Mouse (Mus musculus) forebrain, embryonic 11.5 days (tissue): ENCODE measurements around the gene Agpat2. TPM values are rescaled to one million over a fixed set of nuclear protein-coding genes. Genes with fewer than 3 reads are reported as not detected.

Experiments
- ATAC-seq: fragments of 200-750 bp; cut with Nextera tagmentation; replicated peaks from 2 replicates; pipeline ENCODE4 v1.8.0; 2017; ENCODE audit warnings: moderate TSS enrichment; ENCODE audit not compliant: low FRiP score
- DNase-seq: peaks from one replicate; pipeline ENCODE4 v3.0.0-alpha.2; 2017; ENCODE audit warnings: low spot score
- H3K27ac ChIP-seq: fragments of 300-500 bp; sonication (generic); 2 replicates; pipeline ENCODE4 v1.5.1; 2014; ENCODE audit warnings: low read depth, low read length
- H3K27me3 ChIP-seq: fragments of 300-500 bp; sonication (generic); 2 replicates; pipeline ENCODE4 v1.6.1; 2014; ENCODE audit warnings: mild to moderate bottlenecking, low read length, mixed read lengths; ENCODE audit not compliant: control insufficient read depth, insufficient read depth
- H3K36me3 ChIP-seq: fragments of 300-500 bp; sonication (generic); 2 replicates; pipeline ENCODE4 v1.6.1; 2014; ENCODE audit warnings: mild to moderate bottlenecking, low read length, moderate library complexity, mixed read lengths; ENCODE audit not compliant: control insufficient read depth, insufficient read depth
- H3K4me1 ChIP-seq: fragments of 300-500 bp; sonication (generic); replicated peaks from 2 replicates; pipeline ENCODE4 v1.6.1; 2014; ENCODE audit warnings: low read length, mixed read lengths; ENCODE audit not compliant: control insufficient read depth, insufficient read depth
- H3K4me2 ChIP-seq: fragments of 300-500 bp; sonication (generic); 2 replicates; pipeline ENCODE4 v1.6.1; 2014; ENCODE audit warnings: low read depth, mild to moderate bottlenecking, low read length, moderate library complexity, mixed read lengths; ENCODE audit not compliant: severe bottlenecking
- H3K4me3 ChIP-seq: fragments of 300-500 bp; sonication (generic); 2 replicates; pipeline ENCODE4 v1.5.1; 2014; ENCODE audit warnings: low read depth, low read length
- H3K9ac ChIP-seq: fragments of 300-500 bp; sonication (generic); 2 replicates; pipeline ENCODE4 v1.6.1; 2014; ENCODE audit warnings: low read length
- H3K9me3 ChIP-seq: fragments of 300-500 bp; sonication (generic); 2 replicates; pipeline ENCODE4 v1.6.1; 2016; ENCODE audit warnings: low read length, mixed read lengths; ENCODE audit not compliant: control insufficient read depth
- WGBS: fragments of 180-500 bp; shearing (Covaris S2); extraction: QIAGEN DNeasy Blood & Tissue Kit; methylation state at CpG from one replicate; pipeline ENCODE4 v1.1.7; 2014; 5-methylcytosine and 5-hydroxymethylcytosine counted together
- polyA plus RNA-seq: library from polyadenylated mRNA; unstranded; fragments of >200 nt; fragmentation: Nextera tagmentation; extraction: Ambion mirVana; gene quantifications from 2 replicates; pipeline ENCODE4 v1.2.1, GENCODE M21; 2014

Agpat2 gene
- polyA plus RNA-seq = 6.0 and 8.9 TPM in 2 replicates

DNA sequence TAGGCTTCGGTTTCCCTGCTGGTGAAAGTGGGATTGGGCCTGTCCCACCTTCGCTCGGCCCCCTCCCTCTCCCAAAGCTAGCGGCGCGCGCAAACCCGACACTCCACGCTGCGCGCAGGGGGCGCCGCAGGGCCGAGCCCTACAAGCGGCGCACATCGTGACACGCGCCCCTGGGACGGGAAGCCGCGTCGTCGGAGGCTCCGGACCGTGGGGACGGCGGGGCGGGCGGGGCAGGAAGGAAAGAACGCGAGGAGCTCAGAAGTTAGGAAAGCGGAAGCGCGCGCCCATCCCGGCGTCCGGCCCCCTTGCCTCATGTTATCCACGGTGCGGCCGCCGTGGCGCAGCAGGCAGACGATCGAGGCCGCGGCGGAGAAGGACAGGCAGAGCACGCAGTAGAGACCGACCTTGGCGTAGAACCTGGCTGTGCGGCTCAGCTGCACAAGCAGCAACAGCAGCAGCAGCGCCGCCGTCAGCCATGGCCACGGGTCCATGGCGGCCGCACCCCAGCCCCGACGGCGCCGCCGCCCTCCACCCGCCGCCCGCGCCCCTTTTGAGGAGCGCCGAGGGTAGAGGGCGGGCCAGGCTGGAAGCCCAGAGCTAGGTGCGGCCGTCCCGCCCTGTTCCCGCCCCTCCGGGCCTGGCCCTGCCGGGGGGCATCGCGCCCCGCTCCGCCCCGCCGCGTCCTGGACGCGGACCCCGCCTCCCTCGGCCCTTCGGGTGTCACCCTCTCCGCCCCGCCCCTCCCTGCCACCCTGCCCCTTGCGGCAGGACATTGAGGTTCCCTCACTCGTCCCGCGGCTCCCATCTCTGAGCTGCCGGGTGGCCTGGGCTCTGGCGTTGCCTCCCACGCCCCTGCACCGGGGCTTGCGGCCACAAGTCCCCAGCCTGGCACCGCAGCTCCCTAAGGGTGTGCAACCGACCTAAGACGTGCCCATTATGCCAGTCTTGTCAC lies at the start of gene Agpat2:
Gene Agpat2, minus strand, starts transcription at position 698 of the 952 bp plus-strand sequence.
- peak within 1 kb of the TSS; percentile 62 for H3K9ac ChIP-seq
- no peaks in the 10 kb centered on the region for H3K9me3 ChIP-seq
- H3K4me1 ChIP-seq = peaks cover 6% of the 10 kb centered on the region; the same call in 1 of the 2 replicates
- peak within 1 kb of the TSS; percentile 61 for H3K4me2 ChIP-seq
- no peaks in the 10 kb centered on the region for H3K36me3 ChIP-seq
- WGBS = under 1% methylated on average over 96 of the region's 103 CpGs
- H3K27ac ChIP-seq = no peak within 1 kb of the TSS
- peak; percentile 76 for ATAC-seq
- peak within 1 kb of the TSS; percentile 51 for H3K4me3 ChIP-seq
- H3K27me3 ChIP-seq = peaks cover 24% of the 10 kb centered on the region
- DNase-seq = peak; percentile 80

DNA sequence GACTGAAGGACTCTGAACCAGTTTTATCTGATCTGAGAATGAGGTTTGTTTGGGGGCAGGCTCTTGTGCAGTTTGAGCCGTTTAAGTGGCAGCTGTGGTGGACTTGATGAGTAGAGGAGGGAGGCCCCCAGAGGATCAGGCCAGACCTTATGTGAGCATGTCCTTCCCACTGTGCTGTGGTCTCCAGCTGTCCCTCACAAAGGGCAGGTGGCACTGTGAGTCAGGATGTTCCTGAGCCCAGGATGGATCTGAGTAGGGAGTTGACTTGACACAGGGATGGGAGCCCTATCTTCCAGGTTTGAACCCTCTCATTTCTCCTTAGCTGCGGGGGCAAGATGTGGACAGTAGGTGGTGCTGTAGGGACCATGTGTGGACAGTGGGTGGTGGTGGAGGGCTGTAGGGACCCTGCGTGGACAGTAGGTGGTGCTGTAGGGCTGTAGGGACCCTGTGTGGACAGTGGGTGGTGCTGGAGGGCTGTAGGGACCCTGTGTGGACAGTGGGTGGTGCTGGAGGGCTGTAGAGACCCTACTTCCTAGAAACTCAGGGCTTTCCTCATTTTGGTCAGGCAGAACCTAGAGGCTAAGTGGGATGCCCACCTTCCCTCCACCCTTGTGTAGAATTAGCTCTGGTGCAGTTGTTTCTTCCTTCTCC lies 42.6 kb upstream of the Agpat2 start:
- H3K9ac ChIP-seq = no peak overlapping the region
- no peaks in the 10 kb centered on the region for H3K36me3 ChIP-seq
- 34% methylated on average over 3 of the region's 3 CpGs for WGBS
- no peaks in the 10 kb centered on the region for H3K9me3 ChIP-seq
- H3K27ac ChIP-seq = no peak overlapping the region
- ATAC-seq (peak; percentile 94), DNase-seq (peak; percentile 94)
- H3K4me3 ChIP-seq = no peak overlapping the region
- no peaks in the 10 kb centered on the region for H3K4me1 ChIP-seq
- no peak overlapping the region for H3K4me2 ChIP-seq
- H3K27me3 ChIP-seq = no peaks in the 10 kb centered on the region

DNA sequence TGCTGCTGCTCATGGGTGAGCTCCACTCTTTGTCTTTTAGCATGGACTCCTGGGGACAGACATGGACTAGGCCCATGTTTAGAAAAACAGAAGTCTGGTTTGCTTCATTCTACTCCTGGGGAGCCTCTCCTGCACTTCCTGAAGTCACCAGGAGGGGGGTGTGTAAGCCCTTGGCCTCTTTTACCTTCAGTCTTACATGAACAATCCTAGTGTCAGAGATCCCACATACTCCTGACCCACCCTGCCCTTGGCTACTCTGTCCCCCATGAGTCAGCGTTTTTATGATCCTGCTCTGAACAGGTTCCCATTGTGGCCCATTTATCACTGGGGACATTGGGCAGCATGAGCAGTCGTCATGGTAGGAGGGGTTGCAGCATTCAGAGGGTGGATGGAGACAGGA lies 39.7 kb upstream of the Agpat2 start:
- Histone ChIP-seq H3K36me3 (no peaks in the 10 kb centered on the region), H3K4me2 (no peak overlapping the region), H3K27ac (no peak overlapping the region), H3K4me3 (no peak overlapping the region), H3K9me3 (no peaks in the 10 kb centered on the region), H3K9ac (no peak overlapping the region), H3K4me1 (peaks cover 2% of the 10 kb centered on the region; the same call in 1 of the 2 replicates), H3K27me3 (no peaks in the 10 kb centered on the region)
- no peak for DNase-seq
- 62% methylated on average over 2 of the region's 2 CpGs for WGBS
- ATAC-seq = no peak

DNA sequence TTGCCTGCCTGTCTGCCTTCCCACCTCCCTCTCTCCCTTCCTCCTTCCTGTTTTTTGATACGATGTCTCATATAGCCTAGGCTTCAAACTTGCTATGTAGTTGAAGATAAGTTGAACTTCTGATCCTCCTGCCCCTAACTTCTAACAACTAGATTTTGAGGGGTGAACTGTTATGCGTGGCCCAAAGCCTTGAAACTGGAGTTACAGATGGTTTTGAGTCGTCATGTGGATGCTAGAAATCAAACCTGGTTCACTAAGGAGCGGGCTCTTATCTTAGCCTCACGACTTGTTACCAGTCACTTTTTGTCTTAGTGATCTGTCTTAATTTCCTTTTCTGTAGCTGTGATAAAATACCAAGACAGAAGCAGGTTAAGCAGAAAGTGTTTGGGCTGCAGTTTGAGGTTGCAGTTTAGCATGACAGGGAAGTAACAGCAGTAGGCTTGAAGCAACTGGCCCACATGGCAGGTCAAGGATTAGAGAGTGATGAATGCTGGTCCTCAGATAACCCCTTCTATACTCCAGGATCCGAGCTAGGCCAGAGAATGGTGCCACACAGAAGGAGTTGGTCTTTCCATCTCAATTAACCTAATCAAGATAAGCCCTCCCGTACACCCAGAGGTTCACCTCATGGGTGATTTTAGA lies 36.9 kb upstream of the Agpat2 start:
- DNase-seq (peak; percentile 20), ATAC-seq (no peak)
- H3K4me1 ChIP-seq = peaks cover 14% of the 10 kb centered on the region; the same call in 1 of the 2 replicates
- H3K27ac ChIP-seq = no peak overlapping the region
- no peak overlapping the region for H3K9ac ChIP-seq
- no peaks in the 10 kb centered on the region for H3K9me3 ChIP-seq
- no peak overlapping the region for H3K4me3 ChIP-seq
- H3K4me2 ChIP-seq = no peak overlapping the region
- H3K36me3 ChIP-seq = peaks cover 15% of the 10 kb centered on the region
- H3K27me3 ChIP-seq = no peaks in the 10 kb centered on the region
- WGBS = 84% methylated on average over 7 of the region's 7 CpGs

DNA sequence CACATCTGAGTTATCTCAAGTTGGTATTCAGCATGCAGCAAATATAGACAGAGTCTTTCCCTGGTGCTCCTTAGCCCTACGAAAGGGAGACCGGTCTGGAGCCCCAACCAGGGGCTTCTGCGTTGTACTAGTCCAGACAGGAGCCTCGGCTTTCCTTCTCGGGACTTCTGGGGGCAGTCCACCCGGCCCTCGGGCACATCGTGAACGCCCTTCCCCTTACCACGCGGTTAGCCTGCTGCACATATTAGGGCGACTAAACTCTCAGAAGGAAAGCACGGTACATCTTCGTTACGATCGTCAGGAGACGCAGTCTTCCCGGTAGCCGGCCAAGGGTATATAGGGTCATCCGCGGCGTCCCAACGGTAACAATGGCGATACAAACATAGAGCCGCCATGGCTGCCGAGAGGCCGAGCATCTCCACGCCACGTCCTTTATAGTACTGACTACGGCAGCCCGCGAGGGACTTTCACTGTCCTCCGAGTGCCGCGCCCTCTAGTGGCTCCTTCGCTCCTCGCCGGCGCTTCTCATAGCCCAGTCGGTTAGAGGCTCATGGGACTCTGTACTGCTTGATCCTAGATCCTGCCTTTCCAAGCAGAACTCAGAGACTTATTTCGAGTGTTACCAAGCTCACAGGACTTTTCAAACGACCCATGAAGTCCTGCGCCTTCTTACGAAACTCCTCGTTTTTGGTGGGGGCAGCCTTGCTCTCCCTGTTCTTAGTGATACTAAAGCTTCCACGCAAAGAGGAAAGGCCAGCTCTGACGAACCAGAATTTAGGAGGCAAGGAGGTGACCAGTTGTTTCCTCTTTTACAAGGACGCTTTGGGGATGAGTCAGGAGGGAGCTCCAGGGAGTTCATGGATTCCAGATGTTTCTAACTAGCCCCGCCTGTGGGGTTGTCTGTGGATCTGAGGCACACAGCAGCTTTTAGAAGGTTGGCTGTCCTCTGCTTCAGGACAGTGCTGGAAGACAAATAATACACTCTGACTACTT lies 35.9 kb upstream of the Agpat2 start:
- Histone ChIP-seq H3K4me2 (peak overlapping the region; percentile 74), H3K9ac (peak overlapping the region; percentile 98), H3K36me3 (peaks cover 15% of the 10 kb centered on the region), H3K27ac (peak overlapping the region; percentile 72; the same call in 1 of the 2 replicates), H3K9me3 (no peaks in the 10 kb centered on the region), H3K4me1 (peaks cover 14% of the 10 kb centered on the region; the same call in 1 of the 2 replicates), H3K27me3 (no peaks in the 10 kb centered on the region), H3K4me3 (peak overlapping the region; percentile 98)
- DNase-seq = peak; percentile 99
- WGBS = 5% methylated on average over 49 of the region's 49 CpGs
- ATAC-seq = peak; percentile 77

DNA sequence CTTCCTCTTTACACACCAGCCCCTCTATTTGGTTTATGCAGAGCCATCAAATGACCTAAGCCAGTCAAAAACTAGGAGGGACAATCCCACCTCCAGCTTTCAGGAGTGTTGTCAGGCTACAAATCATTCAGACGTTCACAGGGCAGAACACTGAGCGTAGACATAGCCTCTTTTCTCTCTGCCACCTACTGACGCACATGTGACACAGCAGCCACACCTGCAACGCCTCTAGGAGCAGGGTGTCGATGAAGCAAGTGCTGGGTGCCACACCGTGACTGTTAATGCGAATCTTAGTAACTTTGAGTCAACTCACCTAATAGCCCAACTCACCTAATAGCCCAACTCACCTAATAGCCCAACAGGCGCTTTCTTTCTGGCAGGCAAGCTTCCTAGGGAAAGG lies 34.9 kb upstream of the Agpat2 start:
- Histone ChIP-seq H3K36me3 (peaks cover 15% of the 10 kb centered on the region), H3K4me3 (peak overlapping the region; percentile 98), H3K27me3 (no peaks in the 10 kb centered on the region), H3K9ac (peak overlapping the region; percentile 98), H3K27ac (no peak overlapping the region), H3K4me1 (peaks cover 16% of the 10 kb centered on the region; the same call in 1 of the 2 replicates), H3K9me3 (no peaks in the 10 kb centered on the region), H3K4me2 (peak overlapping the region; percentile 74)
- no peak for ATAC-seq
- WGBS = 8% methylated on average over 8 of the region's 8 CpGs
- DNase-seq = peak; percentile 59

DNA sequence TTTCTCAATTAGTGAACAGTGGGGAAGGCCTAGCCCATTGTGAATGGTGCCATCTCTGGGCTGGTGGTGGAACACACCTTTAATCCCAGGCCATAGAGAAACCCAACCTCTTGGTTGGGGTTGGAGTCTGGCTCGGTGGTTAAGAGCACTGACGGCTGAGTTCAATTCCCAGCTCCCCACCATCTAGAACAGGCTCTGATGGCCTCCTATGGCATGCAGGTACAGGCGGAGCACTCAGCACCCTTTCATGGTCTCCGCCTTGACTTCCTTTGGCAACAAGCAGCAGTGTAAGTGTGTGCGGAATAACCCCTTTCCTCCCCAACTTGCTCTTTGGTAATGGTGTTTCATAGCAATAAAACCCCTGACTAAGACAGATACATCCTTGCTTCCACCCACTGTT lies 34.4 kb upstream of the Agpat2 start:
- H3K9me3 ChIP-seq = no peaks in the 10 kb centered on the region
- H3K9ac ChIP-seq = peak overlapping the region; percentile 98
- peak overlapping the region; percentile 74 for H3K4me2 ChIP-seq
- 72% methylated on average over 5 of the region's 5 CpGs for WGBS
- H3K4me3 ChIP-seq = peak overlapping the region; percentile 98
- H3K36me3 ChIP-seq = peaks cover 15% of the 10 kb centered on the region
- ATAC-seq (no peak), DNase-seq (peak; percentile 40)
- no peak overlapping the region for H3K27ac ChIP-seq
- H3K4me1 ChIP-seq = peaks cover 16% of the 10 kb centered on the region; the same call in 1 of the 2 replicates
- H3K27me3 ChIP-seq = no peaks in the 10 kb centered on the region
